Mouse (Mus musculus) urinary bladder, postnatal 36 days (tissue): ENCODE results near the gene Cldn4.
"Not testable (repeated sequence)": the region's sequence is repeated elsewhere in the genome, so short reads cannot be mapped to it uniquely, and the experiment has no call there.

Source experiments
- DNase-seq, 2 experiments: peaks; one replicate each; pipeline ENCODE4 v3.0.0; 2022; ENCODE audit warnings: low spot score in 2 of 2, mixed read lengths in 1 of 2

Gene Cldn4

GRCm38 (mm10) chr5:134964655-134965054 lies 17.9 kb upstream of the Cldn4 start:
- DNase-seq = not testable (repeated sequence)

- no peak for DNase-seq
Measured at GRCm38 (mm10) chr5:134963546-134963945, 16.8 kb upstream of the Cldn4 start.

GRCm38 (mm10) chr5:134961519-134961918 lies 14.8 kb upstream of the Cldn4 start:
- DNase-seq = no peak

GRCm38 (mm10) chr5:134960430-134960829 lies 13.7 kb upstream of the Cldn4 start:
- no peak for DNase-seq

- DNase-seq = no peak
Measured at GRCm38 (mm10) chr5:134959114-134959513, 12.4 kb upstream of the Cldn4 start.

- no peak for DNase-seq
Measured at GRCm38 (mm10) chr5:134955491-134955890, 8.8 kb upstream of the Cldn4 start.

GRCm38 (mm10) chr5:134951053-134951884 lies 4.5 kb upstream of the Cldn4 start:
- DNase-seq = no peak

GRCm38 (mm10) chr5:134948085-134948439 lies 1.3 kb upstream of the Cldn4 start:
- DNase-seq = no peak

- no peak for DNase-seq
Measured at GRCm38 (mm10) chr5:134947420-134948084, 818 bp upstream of the Cldn4 start.

- DNase-seq = no peak
Measured at GRCm38 (mm10) chr5:134946063-134946856, 474 bp downstream of the Cldn4 start.

GRCm38 (mm10) chr5:134945266-134945959 lies 1.3 kb downstream of the Cldn4 start:
- DNase-seq = no peak

- no peak for DNase-seq
Measured at GRCm38 (mm10) chr5:134944179-134944578, 2.6 kb downstream of the Cldn4 start.

GRCm38 (mm10) chr5:134942740-134943139 lies 4.0 kb downstream of the Cldn4 start:
- DNase-seq = no peak

- DNase-seq = peak; percentile 70 to 72
Measured at GRCm38 (mm10) chr5:134941472-134942209, 5.1 kb downstream of the Cldn4 start.

- not testable (repeated sequence) for DNase-seq
Measured at GRCm38 (mm10) chr5:134939554-134939953, 7.2 kb downstream of the Cldn4 start.

GRCm38 (mm10) chr5:134939069-134939468 lies 7.7 kb downstream of the Cldn4 start:
- no peak for DNase-seq

- DNase-seq = peak in 1 of 2 experiments; percentile 64
Measured at GRCm38 (mm10) chr5:134936626-134937185, 10.0 kb downstream of the Cldn4 start.

- DNase-seq = no peak
Measured at GRCm38 (mm10) chr5:134936051-134936450, 10.7 kb downstream of the Cldn4 start.

GRCm38 (mm10) chr5:134934666-134935065 lies 12.1 kb downstream of the Cldn4 start:
- no peak for DNase-seq

GRCm38 (mm10) chr5:134933686-134934085 lies 13.0 kb downstream of the Cldn4 start:
- not testable (repeated sequence) for DNase-seq

GRCm38 (mm10) chr5:134933281-134933680 lies 13.5 kb downstream of the Cldn4 start:
- no peak for DNase-seq
